21 mouse cellular contexts compared by ENCODE assay signal in genomic region chr5:37848991-37849719, GRCm38 (mm10). TPM values are rescaled to one million over a fixed set of nuclear protein-coding genes. Genes with fewer than 3 reads are reported as not detected.
A peak's percentile ranks its signal among the peaks of the same experiment; 100 is the strongest.
DNase-seq lines count a peak whose midpoint lies in the region; ATAC-seq and TF ChIP-seq lines count a peak whose summit lies in the region.
"Had no signal": no experiment of that assay in that cellular context is flagged by ENCODE, and none has a peak within 500 bp of the region (broad histone marks: within the 10 kb centered on the region; RNA-seq: fewer than 3 reads in every experiment).

No protein-coding gene starts in this region.

- H3K9me3 ChIP-seq in hindbrain, embryonic 10.5 days = no peaks in the 10 kb centered on the region
- no peaks in the 10 kb centered on the region for H3K9me3 ChIP-seq in hindbrain, embryonic 13.5 days
- no peaks in the 10 kb centered on the region for H3K9me3 ChIP-seq in lung, embryonic 16.5 days (ENCODE audit: control insufficient read depth, low read length)
- H3K9me3 ChIP-seq in midbrain, embryonic 14.5 days (ENCODE audit: control insufficient read depth, low read length) = no peaks in the 10 kb centered on the region
- H3K9me3 ChIP-seq: heart, embryonic 15.5 days had no signal

- no peak overlapping the region for H3K4me2 ChIP-seq in hindbrain, embryonic 13.5 days
- no peak overlapping the region for H3K4me2 ChIP-seq in lung, embryonic 16.5 days (ENCODE audit: low read depth, low read length)
- no peak overlapping the region for H3K4me2 ChIP-seq in midbrain, embryonic 14.5 days (ENCODE audit: low read length)
- H3K4me2 ChIP-seq: heart, embryonic 15.5 days; liver, embryonic 11.5 days; lung, embryonic 14.5 days had no signal

- H3K4me1 ChIP-seq in hindbrain, embryonic 10.5 days (replicated peaks) = peaks cover 36% of the 10 kb centered on the region
- peaks cover 22% of the 10 kb centered on the region for H3K4me1 ChIP-seq in hindbrain, embryonic 13.5 days (replicated peaks)
- H3K4me1 ChIP-seq in lung, embryonic 16.5 days (replicated peaks; ENCODE audit: control insufficient read depth, insufficient read depth, low read length) = no peaks in the 10 kb centered on the region
- H3K4me1 ChIP-seq in midbrain, embryonic 14.5 days (ENCODE audit: control insufficient read depth, insufficient read depth, low read length) = peaks cover 5% of the 10 kb centered on the region; the same call in 1 of the 2 replicates
- H3K4me1 ChIP-seq: heart, embryonic 15.5 days had no signal

- H3K4me3 ChIP-seq in hindbrain, embryonic 10.5 days = no peak overlapping the region
- H3K4me3 ChIP-seq in hindbrain, embryonic 13.5 days = no peak overlapping the region
- H3K4me3 ChIP-seq in lung, embryonic 16.5 days (ENCODE audit: low read length) = no peak overlapping the region
- H3K4me3 ChIP-seq in midbrain, embryonic 14.5 days (replicated peaks; ENCODE audit: low read depth, low read length) = no peak overlapping the region
- H3K4me3 ChIP-seq: heart, embryonic 15.5 days had no signal

- no peak for TF ChIP-seq CTCF in brain, embryonic 14.5 days (IDR thresholded peaks at IDR 0.05; ENCODE audit: borderline replicate concordance, extremely low read depth, insufficient read depth, insufficient read length)

- TF ChIP-seq POLR2A in brain, embryonic 14.5 days (IDR thresholded peaks at IDR 0.05; ENCODE audit: borderline replicate concordance, extremely low read depth, insufficient read depth, insufficient read length, poor library complexity, severe bottlenecking) = no peak

- no peaks in the 10 kb centered on the region for H3K36me3 ChIP-seq in hindbrain, embryonic 10.5 days
- no peaks in the 10 kb centered on the region for H3K36me3 ChIP-seq in hindbrain, embryonic 13.5 days
- H3K36me3 ChIP-seq in lung, embryonic 16.5 days (ENCODE audit: control insufficient read depth, insufficient read depth, low read length) = no peaks in the 10 kb centered on the region
- no peaks in the 10 kb centered on the region for H3K36me3 ChIP-seq in midbrain, embryonic 14.5 days (ENCODE audit: control insufficient read depth, insufficient read depth, low read length)
- H3K36me3 ChIP-seq: heart, embryonic 15.5 days had no signal

- H3K27me3 ChIP-seq in hindbrain, embryonic 10.5 days (ENCODE audit: insufficient read depth, poor library complexity, severe bottlenecking) = peaks cover 51% of the 10 kb centered on the region
- peaks cover 57% of the 10 kb centered on the region for H3K27me3 ChIP-seq in hindbrain, embryonic 13.5 days
- peaks cover 3% of the 10 kb centered on the region; the same call in 1 of the 2 replicates for H3K27me3 ChIP-seq in lung, embryonic 16.5 days (ENCODE audit: control insufficient read depth, insufficient read depth, low read depth, low read length)
- 0 out of 2 replicates have a peak, but pooled peaks cover 3% of the 10 kb centered on the region for H3K27me3 ChIP-seq in midbrain, embryonic 14.5 days (ENCODE audit: control insufficient read depth, insufficient read depth, low read length)

- DNase-seq in hindbrain, embryonic 10.5 days (ENCODE audit: low spot score) = peak; percentile 35
- DNase-seq in lung, adult 18-20 months = no peak
- peak; percentile 26 for DNase-seq in brain, embryonic 14.5 days (ENCODE audit: low read depth)
- peak; percentile 31 for DNase-seq in midbrain, embryonic 14.5 days
- no peak for DNase-seq in adrenal gland, adult (ENCODE audit: inconsistent age in 2 of 2, low spot score in 1 of 2)
- DNase-seq: adrenal gland, postnatal 36 days; cerebellum, adult 11 months; cerebellum, adult 9-11 months; heart, postnatal 36 days; kidney, adult 11 months; layer of hippocampus, adult 9-11 months; lung, embryonic 14.5 days had no signal

- no peak overlapping the region for H3K9ac ChIP-seq in hindbrain, embryonic 13.5 days
- H3K9ac ChIP-seq in lung, embryonic 16.5 days (ENCODE audit: low read length) = no peak overlapping the region
- no peak overlapping the region for H3K9ac ChIP-seq in midbrain, embryonic 14.5 days (replicated peaks; ENCODE audit: low read length)
- H3K9ac ChIP-seq: heart, embryonic 15.5 days; lung, embryonic 14.5 days had no signal

- WGBS in hindbrain, embryonic 10.5 days = 42% methylated on average over 8 of the region's 8 CpGs
- WGBS in hindbrain, embryonic 13.5 days = 38% methylated on average over 8 of the region's 8 CpGs
- 26% methylated on average over 8 of the region's 8 CpGs for WGBS in lung, embryonic 16.5 days
- WGBS in midbrain, embryonic 14.5 days = 35% methylated on average over 8 of the region's 8 CpGs

- ATAC-seq in hindbrain, embryonic 13.5 days (ENCODE audit: low FRiP score) = no peak
- 0 out of 2 replicates have a peak, but pooled peaks have one; percentile 13 for ATAC-seq in lung, embryonic 16.5 days (ENCODE audit: low read depth)
- ATAC-seq in midbrain, embryonic 14.5 days (ENCODE audit: low FRiP score, low TSS enrichment) = no peak
- ATAC-seq: CD4-positive, CD25-positive, alpha-beta regulatory T cell, adult 4 months; forebrain, embryonic 14.5 days had no signal

- H3K27ac ChIP-seq in hindbrain, embryonic 10.5 days = peak overlapping the region; percentile 46
- no peak overlapping the region for H3K27ac ChIP-seq in hindbrain, embryonic 13.5 days
- H3K27ac ChIP-seq in lung, embryonic 16.5 days (ENCODE audit: low read length) = no peak overlapping the region
- no peak overlapping the region for H3K27ac ChIP-seq in midbrain, embryonic 14.5 days (replicated peaks; ENCODE audit: low read depth, low read length)
- H3K27ac ChIP-seq: heart, embryonic 15.5 days; kidney, postnatal 0 days; macrophage had no signal

RNA-seq across cellular contexts. Expression of gene Msx1, which starts 24.8 kb away (rescaled TPM):
- 188 and 212 TPM in 2 replicates for polyA plus RNA-seq in hindbrain, embryonic 10.5 days (2016; fragmentation: Nextera tagmentation; extraction: Ambion mirVana)
- 28.6 and 59.6 TPM in 2 replicates for polyA plus RNA-seq in hindbrain, embryonic 13.5 days (2015; fragmentation: Nextera tagmentation; extraction: Ambion mirVana)
- 3.3 TPM in 2 replicates for polyA plus RNA-seq in lung, embryonic 16.5 days (2015; fragmentation: Nextera tagmentation; extraction: Ambion mirVana)
- polyA plus RNA-seq in brain, embryonic 14.5 days (2012; rRNA removed) = 12.4 and 17.0 TPM in 2 replicates
- 5.9 and 13.3 TPM in 2 replicates for polyA plus RNA-seq in midbrain, embryonic 14.5 days (2014; fragmentation: Nextera tagmentation; extraction: Ambion mirVana)
- polyA plus RNA-seq: CD4-positive, CD25-positive, alpha-beta regulatory T cell, adult 4 months; macrophage; testis, adult 2 months had no signal

Comparison
In these comparisons a context has a peak if more than half of its experiments do, and no peak if none do; other contexts are left out.
1. DNase-seq: peak in hindbrain, embryonic 10.5 days (single experiment), brain, embryonic 14.5 days (single experiment) and midbrain, embryonic 14.5 days (single experiment); none in lung, adult 18-20 months (0 of 2) and adrenal gland, adult (0 of 2).